Mouse (Mus musculus) heart, postnatal 0 days (tissue): Measurements from ENCODE around the gene Cabp7.

Source experiments
- CTCF ChIP-seq: IDR thresholded peaks from 2 replicates; pipeline ENCODE4 v1.5.1; 2016; ENCODE audit warnings: antibody characterized with exemption, control low read depth, low read depth
- EP300 ChIP-seq: IDR thresholded peaks from 2 replicates; pipeline ENCODE4 v1.6.1; 2016; ENCODE audit warnings: antibody characterized with exemption, low read depth

- no peak for TF ChIP-seq EP300
- TF ChIP-seq CTCF: no peak
Observed at GRCm38 (mm10) chr11:4764476-4764875, 17.9 kb upstream of the Cabp7 start.
